Mouse (Mus musculus) kidney, postnatal 0 days (tissue): ENCODE results near the gene 9130409I23Rik. TPM values are rescaled to one million over a fixed set of nuclear protein-coding genes. Genes with fewer than 3 reads are reported as not detected.

Experiments used
- ATAC-seq: fragments of 200-750 bp; cut with Nextera tagmentation; replicated peaks from 2 replicates; pipeline ENCODE4 v1.8.0; 2017; ENCODE audit warnings: low read depth, moderate number of reproducible peaks, moderate TSS enrichment, moderate library complexity; ENCODE audit not compliant: low FRiP score
- DNase-seq: peaks from one replicate; pipeline ENCODE4 v3.0.0-alpha.2; 2016; ENCODE audit warnings: low spot score
- H3K27ac ChIP-seq: fragments of 300-500 bp; sonication (generic); 2 replicates; pipeline ENCODE4 v1.5.1; 2014; ENCODE audit warnings: mild to moderate bottlenecking
- H3K27me3 ChIP-seq: fragments of 300-500 bp; sonication (generic); 2 replicates; pipeline ENCODE4 v1.6.1; 2014; ENCODE audit warnings: low read length, mixed read lengths; ENCODE audit not compliant: insufficient read depth
- H3K36me3 ChIP-seq: fragments of 300-500 bp; sonication (generic); 2 replicates; pipeline ENCODE4 v1.6.1; 2014; ENCODE audit warnings: low read length, mixed read lengths; ENCODE audit not compliant: insufficient read depth
- H3K4me1 ChIP-seq: fragments of 300-500 bp; sonication (generic); replicated peaks from 2 replicates; pipeline ENCODE4 v1.6.1; 2014; ENCODE audit warnings: antibody characterized with exemption, low read length, mixed read lengths; ENCODE audit not compliant: insufficient read depth
- H3K4me2 ChIP-seq: fragments of 300-500 bp; sonication (generic); 2 replicates; pipeline ENCODE4 v1.6.1; 2014; ENCODE audit warnings: mild to moderate bottlenecking, low read length, moderate library complexity, mixed read lengths
- H3K4me3 ChIP-seq: fragments of 300-500 bp; sonication (generic); replicated peaks from 2 replicates; pipeline ENCODE4 v1.5.1; 2014; ENCODE audit warnings: low read depth, low read length
- H3K9ac ChIP-seq: fragments of 300-500 bp; sonication (generic); 2 replicates; pipeline ENCODE4 v1.6.1; 2014; ENCODE audit warnings: low read depth, low read length
- H3K9me3 ChIP-seq: fragments of 300-500 bp; sonication (generic); replicated peaks from 2 replicates; pipeline ENCODE4 v1.6.1; 2016; ENCODE audit warnings: low read length, inconsistent platforms, mixed read lengths
- CTCF ChIP-seq: IDR thresholded peaks from 2 replicates; pipeline ENCODE4 v1.5.1; 2016; ENCODE audit warnings: antibody characterized with exemption, low read depth, mild to moderate bottlenecking, moderate library complexity
- WGBS: fragments of 180-500 bp; shearing (Covaris S2); extraction: QIAGEN DNeasy Blood & Tissue Kit; methylation state at CpG from one replicate; pipeline ENCODE4 v1.1.7; 2014; 5-methylcytosine and 5-hydroxymethylcytosine counted together
- polyA plus RNA-seq: library from polyadenylated mRNA; unstranded; fragments of >200 nt; fragmentation: Nextera tagmentation; extraction: Ambion mirVana; gene quantifications from 2 replicates; pipeline ENCODE4 v1.2.1, GENCODE M21; 2015

9130409I23Rik gene
- polyA plus RNA-seq, 1 experiment from 2014 or later: 0.08 TPM

- Histone ChIP-seq H3K27ac (no peak overlapping the region), H3K9ac (no peak overlapping the region), H3K4me2 (no peak overlapping the region), H3K4me3 (no peak overlapping the region), H3K27me3 (no peaks in the 10 kb centered on the region), H3K9me3 (no peaks in the 10 kb centered on the region), H3K4me1 (no peaks in the 10 kb centered on the region), H3K36me3 (no peaks in the 10 kb centered on the region)
- ATAC-seq (no peak), DNase-seq (no peak)
- 43% methylated on average over 5 of the region's 5 CpGs for whole genome bisulfite sequencing
- TF ChIP-seq CTCF: no peak; the same call in 1 of the 2 replicates
These were observed 22.0 kb downstream of the 9130409I23Rik start for GRCm38 (mm10) chr1:181073075-181073474.

- no peak for TF ChIP-seq CTCF
- 43% methylated on average over 2 of the region's 2 CpGs for WGBS
- H3K9me3 ChIP-seq: no peaks in the 10 kb centered on the region
- no peaks in the 10 kb centered on the region for H3K4me1 ChIP-seq
- ATAC-seq: no peak
- no peak overlapping the region for H3K9ac ChIP-seq
- DNase-seq: peak; percentile 60
- H3K27me3 ChIP-seq: no peaks in the 10 kb centered on the region
- H3K27ac ChIP-seq: no peak overlapping the region
- no peak overlapping the region for H3K4me2 ChIP-seq
- no peaks in the 10 kb centered on the region for H3K36me3 ChIP-seq
- H3K4me3 ChIP-seq: no peak overlapping the region
These were observed 33.0 kb downstream of the 9130409I23Rik start for GRCm38 (mm10) chr1:181084021-181084420.

- WGBS: 74% methylated on average over 12 of the region's 12 CpGs
These were observed 39.0 kb downstream of the 9130409I23Rik start for GRCm38 (mm10) chr1:181090048-181090447.

More at GRCm38 (mm10) chr1:181090048-181090447, 39.0 kb downstream of the 9130409I23Rik start:
- no peak for DNase-seq
- TF ChIP-seq CTCF: no peak
- no peak overlapping the region for H3K4me3 ChIP-seq
- no peaks in the 10 kb centered on the region for H3K9me3 ChIP-seq
- peaks cover 22% of the 10 kb centered on the region; the same call in 1 of the 2 replicates for H3K36me3 ChIP-seq
- no peak overlapping the region for H3K4me2 ChIP-seq
- no peak overlapping the region for H3K27ac ChIP-seq
- no peak for ATAC-seq
- H3K4me1 ChIP-seq: no peaks in the 10 kb centered on the region
- H3K9ac ChIP-seq: no peak overlapping the region
- H3K27me3 ChIP-seq: no peaks in the 10 kb centered on the region

Other genes with a start within 250 kb of the 9130409I23Rik start
- 2,528 and 2,557 TPM in 2 replicates for gene H3f3a, start 237.3 kb upstream of the 9130409I23Rik start, polyA plus RNA-seq
- gene Sde2, start 200.1 kb upstream of the 9130409I23Rik start, polyA plus RNA-seq: 25.6 and 29.6 TPM in 2 replicates
- 0.09 and 0.39 TPM in 2 replicates for gene Lefty2, start 158.1 kb upstream of the 9130409I23Rik start, polyA plus RNA-seq
- gene Pycr2, start 146.9 kb upstream of the 9130409I23Rik start, polyA plus RNA-seq: 72.6 and 76.5 TPM in 2 replicates
- gene Lefty1, start 116.2 kb upstream of the 9130409I23Rik start, polyA plus RNA-seq: 1.5 and 1.6 TPM in 2 replicates
- 10.6 and 14.8 TPM in 2 replicates for gene Tmem63a, start 108.9 kb upstream of the 9130409I23Rik start, polyA plus RNA-seq
- 19.1 and 20.2 TPM in 2 replicates for gene Ephx1, start 30.3 kb upstream of the 9130409I23Rik start, polyA plus RNA-seq
- 20.3 and 20.4 TPM in 2 replicates for gene Nvl, start 93.0 kb downstream of the 9130409I23Rik start, polyA plus RNA-seq
- gene Cnih4, start 93.5 kb downstream of the 9130409I23Rik start, polyA plus RNA-seq: 121 and 123 TPM in 2 replicates
- gene Wdr26, start 160.8 kb downstream of the 9130409I23Rik start, polyA plus RNA-seq: 39.8 and 40.4 TPM in 2 replicates